ENCODE assay signal across 19 mouse cellular contexts in genomic region chr11:20877578-20878096, GRCm38 (mm10).
"Had no signal": no experiment of that assay in that cellular context is flagged by ENCODE, and none has a peak within 500 bp of the region (broad histone marks: within the 10 kb centered on the region; RNA-seq: fewer than 3 reads in every experiment).

No protein-coding gene starts in this region.

- ATAC-seq: liver, postnatal 0 days had no signal

- H3K9me3 ChIP-seq: limb, embryonic 12.5 days; limb, embryonic 15.5 days; midbrain, embryonic 12.5 days; midbrain, embryonic 15.5 days; neural tube, embryonic 13.5 days had no signal

- H3K4me1 ChIP-seq: midbrain, embryonic 12.5 days; midbrain, embryonic 15.5 days; neural tube, embryonic 13.5 days had no signal

- DNase-seq: kidney, adult 2 months; kidney, postnatal 25 days; layer of hippocampus, adult 9-11 months; liver, postnatal 0 days; lung, embryonic 14.5 days; retina, postnatal 1 day; right cerebral cortex, postnatal 25 days; thymus, adult 18-20 months; thymus, postnatal 36 days had no signal

- H3K27ac ChIP-seq: kidney, postnatal 0 days; layer of hippocampus, adult 2 months; limb, embryonic 12.5 days; liver, embryonic 14.5 days; macrophage; midbrain, embryonic 12.5 days; midbrain, embryonic 15.5 days; neural tube, embryonic 13.5 days had no signal

- H3K36me3 ChIP-seq: limb, embryonic 12.5 days; limb, embryonic 15.5 days; midbrain, embryonic 12.5 days; midbrain, embryonic 15.5 days; neural tube, embryonic 13.5 days had no signal

- H3K27me3 ChIP-seq: limb, embryonic 12.5 days; limb, embryonic 15.5 days; midbrain, embryonic 12.5 days; midbrain, embryonic 15.5 days; neural tube, embryonic 13.5 days had no signal

- H3K4me3 ChIP-seq: layer of hippocampus, adult 2 months; limb, embryonic 12.5 days; limb, embryonic 15.5 days; midbrain, embryonic 12.5 days; midbrain, embryonic 15.5 days; myocyte; neural tube, embryonic 13.5 days had no signal
